Mouse (Mus musculus) liver, adult 2 months (tissue): ENCODE results near the gene Parm1.

ENCODE experiments used
- CTCF ChIP-seq: fragments of 200-500 bp; IDR thresholded peaks from 2 replicates; pipeline ENCODE4 v1.5.1; 2011; ENCODE audit warnings: low read depth, low read length, control low read depth
- POLR2A ChIP-seq: fragments of 200-500 bp; IDR thresholded peaks from 2 replicates; pipeline ENCODE4 v1.6.1; 2011; ENCODE audit warnings: low read length, control low read depth; ENCODE audit not compliant: insufficient read depth; ENCODE audit errors: extremely low read depth

DNA sequence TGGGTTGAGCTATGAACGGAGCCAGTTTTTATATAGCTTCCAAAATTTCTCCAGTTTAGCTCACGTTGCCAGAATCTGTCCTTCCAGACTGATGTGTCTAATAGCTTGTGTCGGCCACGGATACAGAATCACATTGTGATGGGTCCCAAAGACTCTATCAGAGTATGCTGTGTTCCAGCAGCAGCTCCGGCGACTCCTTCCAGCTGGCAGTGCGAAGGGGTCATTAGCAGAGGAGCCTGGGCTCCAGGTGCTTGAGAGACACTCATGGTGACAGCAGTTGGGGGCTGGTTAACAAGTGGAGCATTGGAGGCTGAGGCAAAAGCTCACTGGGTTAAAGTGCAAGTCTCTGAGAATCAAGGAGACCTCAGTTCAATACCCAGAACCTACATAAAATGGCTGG is 61.5 kb downstream of the Parm1 start:
- no peak for TF ChIP-seq POLR2A
- no peak for TF ChIP-seq CTCF
